Mouse (Mus musculus): ENCODE measurements around the gene Clstn2. TPM values are rescaled to one million over a fixed set of nuclear protein-coding genes. Genes with fewer than 3 reads are reported as not detected.

The Clstn2 gene
- total RNA-seq, 2 experiments from 2014 or later, result 75.6 to 83.7 TPM

DNA sequence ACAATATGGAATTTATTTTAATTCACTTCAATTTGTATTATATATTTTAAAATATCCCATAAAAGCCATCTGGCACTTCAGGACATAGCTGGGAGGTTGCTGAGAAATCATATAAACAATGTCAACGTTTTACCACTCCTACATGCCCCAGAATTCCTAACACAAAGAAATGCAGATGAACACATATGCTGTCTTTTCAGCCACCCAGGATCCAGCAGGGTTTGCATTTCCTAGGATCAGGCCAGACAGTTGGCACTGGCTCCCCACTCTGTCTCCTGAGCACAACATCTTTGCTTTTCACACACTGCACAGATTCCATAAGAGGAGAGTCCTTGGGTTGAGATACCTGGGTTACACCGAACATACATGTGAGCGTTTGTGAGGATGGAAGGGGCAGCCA is 508.1 kb downstream of the Clstn2 start:
- no peak for TF ChIP-seq CTCF (IDR thresholded peaks at IDR 0.05)
- Histone ChIP-seq H3K27ac (peak overlapping the region; percentile 46; the same call in 1 of the 2 replicates), H3K4me3 (no peak overlapping the region)
- no peak for DNase-seq (ENCODE audit: extremely low spot score in 1 of 2, low spot score in 2 of 2)
- intact Hi-C loops (cut with DNase I), result loop anchor here (1.0 kb wide), 1 partner anchor 97 kb away; no protein-coding TSS in a partner anchor

DNA sequence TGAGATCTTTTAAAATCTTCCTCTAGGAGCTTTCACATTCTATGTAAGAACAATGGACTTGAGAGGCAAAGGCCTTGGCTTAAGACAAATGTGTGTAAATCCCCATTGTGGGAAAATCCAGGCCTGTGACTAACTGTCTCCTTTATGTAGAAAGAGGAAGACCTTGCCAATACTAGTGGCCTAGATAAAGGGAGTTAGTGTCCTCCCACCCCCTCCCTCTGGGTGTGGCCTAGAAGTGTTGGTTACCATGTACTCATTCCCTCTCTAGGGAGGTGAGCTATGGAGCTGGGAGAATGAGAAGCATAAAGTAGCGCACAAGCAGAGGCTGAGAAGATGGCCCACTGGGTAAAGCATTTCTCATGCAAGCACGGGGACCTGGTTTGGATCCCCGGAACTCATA is 512.2 kb downstream of the Clstn2 start:
- intact Hi-C loops (cut with DNase I), result no loop called here
- no peak for DNase-seq (ENCODE audit: extremely low spot score in 1 of 2, low spot score in 2 of 2)
- H3K4me3 ChIP-seq, result no peak overlapping the region
- H3K27ac ChIP-seq, result no peak overlapping the region
- TF ChIP-seq CTCF (IDR thresholded peaks at IDR 0.05), result no peak

DNA sequence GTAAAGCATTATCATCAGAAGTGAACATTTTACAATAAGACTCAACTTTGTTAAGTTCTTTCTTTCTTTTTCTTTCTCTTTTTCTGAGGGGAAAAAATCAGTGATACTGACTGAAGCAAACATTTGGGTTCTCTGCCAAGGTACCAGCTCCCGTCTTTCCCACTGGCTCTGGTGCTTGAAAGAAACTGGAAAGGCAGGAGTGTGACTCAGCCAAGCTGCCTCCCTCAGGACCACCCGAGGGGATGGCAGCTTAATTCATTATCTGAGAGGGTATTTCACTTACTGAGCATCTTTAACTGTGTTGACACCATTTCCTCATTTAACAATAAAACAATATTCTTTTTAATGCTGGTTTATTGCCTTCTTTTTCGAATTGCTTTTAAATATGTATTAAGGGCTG is 516.0 kb downstream of the Clstn2 start:
- no peak for DNase-seq (ENCODE audit: extremely low spot score in 1 of 2, low spot score in 2 of 2)
- no peak for TF ChIP-seq CTCF (IDR thresholded peaks at IDR 0.05)
- intact Hi-C loops (cut with DNase I), result no loop called here
- Histone ChIP-seq H3K27ac (no peak overlapping the region), H3K4me3 (no peak overlapping the region)

DNA sequence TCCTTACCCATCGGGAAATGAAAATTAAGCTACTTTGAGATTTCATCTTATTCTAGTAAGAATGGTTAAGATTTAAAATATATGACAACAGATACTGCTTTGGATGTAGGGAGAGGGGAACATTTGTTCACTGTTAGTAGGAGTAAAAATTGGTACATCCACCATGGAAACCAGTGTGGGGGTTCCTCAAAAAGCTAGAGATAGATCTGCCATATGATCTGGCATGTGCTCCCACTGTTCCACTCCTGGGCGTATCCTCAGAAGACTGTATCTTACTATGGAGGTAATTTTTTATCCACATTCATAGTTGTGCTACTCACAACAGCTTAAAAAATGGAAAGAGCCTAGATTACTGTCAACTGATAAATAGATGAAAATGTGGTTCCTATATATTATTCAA is 518.3 kb downstream of the Clstn2 start:
- DNase-seq (ENCODE audit: extremely low spot score in 1 of 2, low spot score in 2 of 2), result no peak
- Histone ChIP-seq H3K4me3 (no peak overlapping the region), H3K27ac (no peak overlapping the region)
- intact Hi-C loops (cut with DNase I), result no loop called here
- TF ChIP-seq CTCF (IDR thresholded peaks at IDR 0.05), result no peak

DNA sequence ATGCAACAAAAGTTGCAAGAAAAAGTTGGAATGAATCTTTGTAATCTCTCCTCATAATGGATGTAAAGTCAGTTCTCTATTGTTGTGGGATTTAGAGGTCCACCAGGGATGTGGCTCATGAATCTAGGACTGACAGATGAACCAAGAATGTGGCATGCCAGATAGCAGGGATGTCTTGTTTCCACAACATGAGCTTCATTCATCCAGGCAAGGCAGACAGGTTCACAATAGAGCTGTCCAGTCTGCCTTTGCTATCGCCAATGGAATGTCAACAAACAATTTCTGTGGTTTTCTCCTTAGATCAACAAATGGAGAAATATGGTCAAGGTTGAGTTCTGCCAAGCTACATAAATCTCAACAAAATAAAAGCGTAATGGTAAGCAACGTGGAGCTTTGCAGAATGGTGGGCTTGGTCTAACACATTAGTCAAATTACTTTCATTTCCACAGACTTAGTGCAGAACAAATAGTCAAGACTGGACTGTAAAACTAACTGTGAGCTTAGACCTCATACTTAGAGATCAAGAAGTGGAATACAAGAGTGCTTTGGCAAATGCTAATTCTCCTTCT is 520.6 kb downstream of the Clstn2 start:
- TF ChIP-seq CTCF (IDR thresholded peaks at IDR 0.05), result no peak
- Histone ChIP-seq H3K27ac (no peak overlapping the region), H3K4me3 (no peak overlapping the region)
- no peak for DNase-seq (ENCODE audit: extremely low spot score in 1 of 2, low spot score in 2 of 2)
- intact Hi-C loops (cut with DNase I), result no loop called here

DNA sequence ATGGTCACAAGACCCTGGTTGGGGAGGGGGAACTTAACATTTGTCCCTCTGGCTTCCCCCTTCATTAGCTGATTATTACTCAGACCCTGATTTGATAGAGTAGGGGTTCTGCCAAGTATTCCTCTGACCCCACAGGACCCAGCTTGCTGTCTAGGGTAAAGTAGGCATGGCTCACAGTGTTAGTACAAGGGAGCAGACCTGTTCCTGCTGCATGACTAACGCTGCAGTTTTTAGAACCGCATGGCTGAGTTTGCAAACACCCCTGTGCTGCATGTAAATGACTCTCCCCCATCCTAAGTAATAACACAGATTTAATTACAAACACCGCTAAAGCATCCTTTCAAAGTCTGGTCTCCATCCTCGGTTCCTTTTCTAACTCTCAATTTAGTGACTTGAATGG is 531.6 kb downstream of the Clstn2 start:
- no peak for DNase-seq (ENCODE audit: extremely low spot score in 1 of 2, low spot score in 2 of 2)
- intact Hi-C loops (cut with DNase I), result no loop called here
- Histone ChIP-seq H3K27ac (no peak overlapping the region), H3K4me3 (no peak overlapping the region)
- TF ChIP-seq CTCF (IDR thresholded peaks at IDR 0.05), result no peak

DNA sequence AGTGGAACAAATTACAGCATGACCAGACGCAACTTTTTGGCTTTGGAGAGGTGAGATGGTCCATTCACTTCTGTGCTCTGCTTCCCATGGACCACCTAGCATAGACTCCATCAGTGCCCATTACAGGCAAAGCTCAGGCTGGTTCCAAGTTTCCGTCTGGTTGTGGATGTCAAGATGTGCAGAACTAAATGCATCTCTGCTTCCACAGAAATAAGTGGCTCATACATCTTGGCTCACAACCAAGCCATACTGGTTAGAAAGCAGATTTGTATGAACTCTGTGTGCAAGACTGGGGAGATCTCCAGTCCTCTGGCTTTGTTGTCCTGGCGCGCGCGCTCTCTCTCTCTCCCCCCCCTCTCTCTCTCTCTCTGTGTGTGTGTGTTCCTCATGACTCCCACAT is 537.9 kb downstream of the Clstn2 start:
- no peak for TF ChIP-seq CTCF (IDR thresholded peaks at IDR 0.05)
- Histone ChIP-seq H3K27ac (no peak overlapping the region), H3K4me3 (no peak overlapping the region)
- intact Hi-C loops (cut with DNase I), result no loop called here
- DNase-seq (ENCODE audit: extremely low spot score in 1 of 2, low spot score in 2 of 2), result no peak

DNA sequence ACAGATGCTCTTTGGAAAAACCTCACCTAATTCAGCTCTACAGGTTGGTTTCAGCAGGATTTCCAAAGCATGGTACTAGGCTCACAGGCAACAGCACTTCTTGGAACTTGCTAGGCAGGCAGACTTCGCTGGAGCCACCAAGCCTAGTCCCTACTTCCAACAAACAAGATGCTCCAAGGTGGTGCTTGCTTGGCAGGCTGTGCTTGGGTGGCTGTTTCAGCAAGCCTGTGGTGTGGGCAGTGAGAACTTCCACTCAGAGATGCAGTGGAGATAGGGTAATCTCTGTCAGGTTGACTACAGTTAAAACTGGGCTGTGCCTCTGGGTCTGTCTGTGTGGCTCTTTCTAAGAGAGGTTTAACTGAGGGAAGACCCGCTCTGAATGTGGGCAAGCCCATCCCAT is 541.4 kb downstream of the Clstn2 start:
- Histone ChIP-seq H3K27ac (no peak overlapping the region), H3K4me3 (no peak overlapping the region)
- TF ChIP-seq CTCF (IDR thresholded peaks at IDR 0.05), result no peak
- intact Hi-C loops (cut with DNase I), result no loop called here
- DNase-seq (ENCODE audit: extremely low spot score in 1 of 2, low spot score in 2 of 2), result no peak

DNA sequence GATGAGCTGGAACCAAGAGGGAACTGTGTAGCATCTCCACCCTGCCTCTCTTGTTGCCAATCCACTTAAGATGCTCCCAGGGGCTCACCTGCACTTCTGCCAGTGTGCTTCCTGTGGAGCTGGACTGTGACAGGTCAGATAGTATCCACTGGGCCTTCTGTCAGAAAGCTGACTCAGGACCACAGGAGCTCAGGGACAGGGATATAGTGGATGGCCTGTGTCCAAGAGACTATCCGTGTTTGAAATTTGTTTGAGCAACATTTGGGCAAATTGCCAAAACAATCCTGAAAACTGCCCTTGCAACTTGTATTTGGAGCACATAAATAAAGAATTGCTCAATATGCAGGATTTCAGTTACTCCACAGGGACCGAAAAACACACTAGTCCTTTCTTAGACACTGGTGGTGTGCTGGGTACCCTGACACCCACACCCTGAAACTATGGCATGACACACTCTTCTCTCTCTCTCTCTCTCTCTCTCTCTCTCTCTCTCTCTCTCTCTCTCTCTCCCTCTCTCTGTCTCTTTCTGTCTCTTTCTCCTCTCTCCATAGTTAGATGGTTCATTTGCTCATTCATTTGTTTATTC is 542.3 kb downstream of the Clstn2 start:
- no peak overlapping the region for H3K27ac ChIP-seq
- no peak for DNase-seq (ENCODE audit: extremely low spot score in 1 of 2, low spot score in 2 of 2)
- intact Hi-C loops (cut with DNase I), result no loop called here
- TF ChIP-seq CTCF (IDR thresholded peaks at IDR 0.05), result no peak
- H3K4me3 ChIP-seq, result no peak overlapping the region

DNA sequence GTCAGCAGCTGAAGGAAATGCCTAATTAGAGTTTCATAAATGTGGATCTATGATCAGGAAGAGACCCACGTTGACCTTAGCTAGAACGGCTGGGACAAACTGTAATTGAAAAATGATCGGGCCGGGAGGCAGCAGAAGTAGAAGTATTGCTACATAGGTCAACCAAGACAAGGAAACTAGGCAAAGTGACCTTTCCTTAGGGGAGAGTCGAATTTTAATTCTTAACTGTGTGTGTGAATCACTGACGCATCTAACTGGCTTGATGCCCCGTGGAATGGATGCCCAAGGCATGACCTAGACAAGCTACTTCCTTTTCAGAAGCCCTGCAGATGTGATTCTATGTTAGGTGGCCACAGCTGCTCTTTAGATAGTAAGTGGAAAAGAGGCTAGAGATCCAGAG is 546.2 kb downstream of the Clstn2 start:
- intact Hi-C loops (cut with DNase I), result no loop called here
- Histone ChIP-seq H3K4me3 (no peak overlapping the region), H3K27ac (no peak overlapping the region)
- TF ChIP-seq CTCF (IDR thresholded peaks at IDR 0.05), result no peak
- DNase-seq (ENCODE audit: extremely low spot score in 1 of 2, low spot score in 2 of 2), result no peak

DNA sequence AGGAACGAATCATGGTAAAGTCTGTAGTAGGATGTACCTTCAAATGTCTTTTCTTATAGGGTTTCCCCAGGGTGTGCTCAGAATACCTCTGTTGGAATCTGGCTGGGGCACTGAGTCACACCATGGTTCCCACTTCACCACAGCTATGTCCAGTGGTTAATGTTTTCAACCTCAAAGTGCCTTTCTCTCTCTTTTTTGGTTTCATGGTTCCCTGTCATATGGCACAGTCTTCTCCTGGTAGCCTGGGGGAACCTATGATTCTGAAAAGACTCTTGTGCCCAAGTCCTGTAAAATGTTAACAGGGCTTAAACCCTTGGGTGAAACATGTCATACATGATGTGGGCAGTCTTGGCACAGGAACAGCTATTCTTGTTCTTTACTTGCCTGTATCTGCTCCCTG is 551.8 kb downstream of the Clstn2 start:
- Histone ChIP-seq H3K27ac (no peak overlapping the region), H3K4me3 (no peak overlapping the region)
- no peak for TF ChIP-seq CTCF (IDR thresholded peaks at IDR 0.05)
- no peak for DNase-seq (ENCODE audit: extremely low spot score in 1 of 2, low spot score in 2 of 2)
- intact Hi-C loops (cut with DNase I), result no loop called here

DNA sequence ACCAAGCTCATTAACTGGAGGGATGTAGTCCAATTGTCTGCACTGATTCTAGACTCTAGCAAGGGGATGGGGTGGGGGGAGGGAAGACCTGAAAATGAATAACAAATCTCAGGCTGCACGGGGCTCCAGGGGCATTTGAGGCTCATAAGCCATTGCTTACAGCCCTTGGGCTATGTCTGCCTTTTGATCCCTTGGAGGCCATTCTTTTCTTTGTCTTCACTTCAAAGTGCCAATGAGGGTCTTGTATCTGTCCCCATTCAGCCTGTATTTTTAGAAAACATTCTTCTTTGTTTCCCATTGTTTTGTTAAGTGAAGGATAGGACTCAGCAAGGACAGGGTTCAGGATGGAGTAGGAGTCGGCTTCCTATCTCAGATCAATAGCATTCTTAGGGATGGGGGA is 556.0 kb downstream of the Clstn2 start:
- TF ChIP-seq CTCF (IDR thresholded peaks at IDR 0.05), result no peak
- DNase-seq (ENCODE audit: extremely low spot score in 1 of 2, low spot score in 2 of 2), result no peak
- no peak overlapping the region for H3K27ac ChIP-seq
- intact Hi-C loops (cut with DNase I), result no loop called here
- H3K4me3 ChIP-seq, result no peak overlapping the region

DNA sequence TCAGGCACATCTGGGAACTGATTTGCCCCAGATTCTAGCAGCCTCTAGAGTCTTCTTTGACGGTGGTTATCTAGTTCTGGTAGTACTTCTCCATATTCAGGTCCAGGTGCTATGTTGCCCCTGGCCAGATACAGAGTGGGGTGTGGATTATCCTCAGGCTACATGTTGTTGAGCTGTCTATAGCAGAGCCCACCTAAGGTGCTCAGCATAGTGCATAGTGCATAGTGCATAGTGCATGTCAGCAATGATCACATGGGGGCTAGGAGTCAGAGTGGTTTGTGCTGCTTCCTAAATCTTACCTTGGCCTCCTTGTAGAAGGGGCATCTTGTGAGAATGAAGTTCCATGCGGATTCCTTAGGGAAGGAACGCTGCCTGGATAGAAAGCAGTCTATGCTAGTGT is 556.5 kb downstream of the Clstn2 start:
- Histone ChIP-seq H3K27ac (no peak overlapping the region), H3K4me3 (no peak overlapping the region)
- no peak for DNase-seq (ENCODE audit: extremely low spot score in 1 of 2, low spot score in 2 of 2)
- no peak for TF ChIP-seq CTCF (IDR thresholded peaks at IDR 0.05)
- intact Hi-C loops (cut with DNase I), result no loop called here
